Mouse (Mus musculus): ENCODE data around the gene Phrf1.

Phrf1 gene

GRCm38 (mm10) chr7:141228279-141229067 is at the start of gene Phrf1:
Gene Phrf1 (plus strand): TSS chr7:141228784.
- DNase-seq = peak; percentile 97

DNA sequence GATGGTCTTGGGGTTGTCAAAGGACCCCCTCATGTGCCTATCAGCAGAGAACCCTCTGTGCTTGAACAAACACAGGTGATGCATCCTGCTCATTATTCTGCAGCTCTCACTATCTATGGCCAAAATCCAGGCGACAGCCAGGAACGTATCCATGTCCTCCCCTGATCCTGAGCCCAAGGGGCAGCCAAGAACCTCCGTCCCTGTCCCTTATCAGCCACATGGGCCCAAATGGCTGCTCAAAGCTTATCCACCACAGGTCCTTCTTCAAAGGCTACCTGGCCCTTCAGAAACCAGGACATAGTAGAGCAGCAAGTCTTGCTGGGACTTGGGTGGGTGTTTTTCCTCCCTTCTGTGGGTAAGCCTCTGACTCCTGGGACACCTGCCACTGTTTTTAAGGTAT is 40.4 kb upstream of the Phrf1 start:
- no peak for DNase-seq

DNA sequence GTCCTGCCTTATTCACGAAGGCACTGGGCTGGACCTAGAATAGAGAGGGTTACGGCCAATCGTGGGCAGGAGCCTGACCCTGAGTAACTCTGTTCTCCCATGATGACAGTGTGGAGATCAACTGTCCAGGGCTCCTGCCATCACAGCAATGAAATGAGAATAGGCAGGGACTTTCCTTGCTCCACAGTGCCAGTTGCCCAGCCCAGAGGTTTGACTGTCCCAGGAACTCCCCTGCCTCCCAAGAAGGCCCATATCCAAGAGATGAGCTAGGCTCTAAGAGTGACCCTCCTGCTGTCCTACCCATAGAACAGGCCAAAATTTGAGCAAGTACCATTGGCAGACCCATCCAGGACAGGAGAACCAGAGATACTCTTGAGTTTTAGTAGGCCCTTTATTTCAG is 39.9 kb upstream of the Phrf1 start:
- no peak for DNase-seq

DNA sequence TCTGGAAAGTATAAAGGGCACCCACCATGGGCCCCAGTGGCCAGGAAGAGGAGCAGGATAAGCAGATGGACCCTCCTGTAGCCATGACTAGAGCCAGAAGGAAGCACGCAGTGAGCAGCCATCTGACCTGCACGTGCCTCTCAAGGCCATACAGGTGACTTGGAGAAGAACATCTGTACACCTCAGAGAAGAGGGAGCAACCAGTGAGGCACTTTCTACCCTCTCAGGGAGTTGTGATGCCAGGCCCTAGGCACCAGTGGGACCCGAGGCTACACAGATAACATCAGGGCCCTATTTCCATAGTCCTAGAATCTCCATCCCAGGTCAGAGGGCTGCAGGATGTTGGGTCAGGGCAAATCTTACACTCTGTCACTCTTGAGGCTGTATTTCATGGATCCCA is 38.4 kb upstream of the Phrf1 start:
- DNase-seq = no peak

GRCm38 (mm10) chr7:141191036-141191435 is 37.5 kb upstream of the Phrf1 start:
- DNase-seq = no peak

GRCm38 (mm10) chr7:141191796-141192685 is 36.5 kb upstream of the Phrf1 start:
- no peak for DNase-seq

GRCm38 (mm10) chr7:141192776-141193347 is 35.7 kb upstream of the Phrf1 start:
- DNase-seq = no peak

- DNase-seq = peak; percentile 67
These were observed 35.2 kb upstream of the Phrf1 start for GRCm38 (mm10) chr7:141193348-141193856.

- DNase-seq = peak; percentile 99
These were observed 34.6 kb upstream of the Phrf1 start, which contains the start of the genes Hras and Lrrc56 for GRCm38 (mm10) chr7:141193948-141194347. Gene Hras (minus strand): TSS chr7:141194005. Gene Lrrc56 (plus strand): TSS chr7:141194157.

- no peak for DNase-seq
These were observed 34.2 kb upstream of the Phrf1 start for GRCm38 (mm10) chr7:141194409-141194808.

DNA sequence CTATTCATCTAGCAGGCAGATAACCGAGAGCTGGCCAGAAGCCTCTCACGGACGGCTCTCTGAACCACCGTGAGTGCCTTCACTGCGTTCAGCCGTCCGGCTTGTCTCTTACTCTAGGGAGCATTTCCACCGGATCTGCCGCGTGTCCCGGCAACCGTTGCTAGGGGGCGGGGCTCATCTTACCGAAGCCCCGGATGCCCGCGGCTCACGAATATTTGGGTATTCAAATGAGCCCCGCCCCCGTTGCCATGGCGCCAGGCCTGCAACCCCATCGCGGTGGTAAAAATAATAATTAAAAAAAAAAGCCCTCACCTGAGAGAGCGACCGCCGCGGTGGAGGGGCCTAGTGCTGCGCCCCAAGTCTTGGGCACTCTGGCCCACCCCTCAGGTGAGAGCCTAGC is 33.8 kb upstream of the Phrf1 start:
- DNase-seq = peak; percentile 98

DNA sequence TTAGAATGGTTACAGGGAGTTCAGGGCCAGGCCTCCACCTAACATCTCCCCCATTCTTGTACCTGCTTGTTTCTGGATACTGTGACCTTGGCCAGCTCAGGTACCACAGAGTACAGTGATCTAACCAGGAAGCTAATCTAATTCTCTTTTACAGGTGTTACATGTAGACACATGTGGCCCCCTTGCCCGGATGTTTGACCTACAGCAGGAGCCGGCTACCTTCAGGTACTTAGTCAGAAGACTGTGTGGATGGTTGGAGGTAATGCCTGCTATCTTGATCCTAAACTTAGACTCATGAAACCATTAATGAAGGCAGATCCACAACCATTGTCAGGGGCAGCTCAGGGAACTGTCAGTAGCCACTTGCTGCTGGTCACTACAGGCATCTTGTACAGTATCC is 32.8 kb upstream of the Phrf1 start:
- DNase-seq = no peak

GRCm38 (mm10) chr7:141196619-141197282 is 31.8 kb upstream of the Phrf1 start:
- DNase-seq = no peak

DNA sequence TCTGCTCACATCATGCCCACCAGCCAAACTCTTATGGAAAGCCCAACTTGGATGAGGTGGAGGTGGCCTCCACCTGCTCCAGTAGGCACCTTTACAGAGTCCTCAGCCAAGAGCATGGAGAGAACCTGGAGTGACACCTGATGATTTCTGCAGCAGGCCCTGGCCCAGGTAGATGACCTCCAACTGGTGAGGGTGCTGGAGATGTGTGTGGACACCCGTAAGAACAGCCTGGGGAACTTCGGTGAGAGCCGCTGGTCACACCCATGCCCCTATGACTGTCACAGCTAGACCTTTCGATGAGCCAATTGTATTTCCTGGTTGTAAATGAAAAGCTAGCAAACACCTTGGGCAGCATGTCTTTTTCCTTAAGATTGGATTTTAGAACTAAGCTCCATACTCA is 30.5 kb upstream of the Phrf1 start:
- no peak for DNase-seq

GRCm38 (mm10) chr7:141204546-141204945 is 24.0 kb upstream of the Phrf1 start:
- DNase-seq = no peak

- DNase-seq = no peak
These were observed 23.1 kb upstream of the Phrf1 start for GRCm38 (mm10) chr7:141205504-141205903.

GRCm38 (mm10) chr7:141206182-141206937 is 22.2 kb upstream of the Phrf1 start:
- DNase-seq = no peak

GRCm38 (mm10) chr7:141209526-141209925 is 19.1 kb upstream of the Phrf1 start:
- DNase-seq = no peak

GRCm38 (mm10) chr7:141210137-141210536 is 18.4 kb upstream of the Phrf1 start:
- no peak for DNase-seq

- DNase-seq = no peak
These were observed 17.9 kb upstream of the Phrf1 start for GRCm38 (mm10) chr7:141210606-141211131.

DNA sequence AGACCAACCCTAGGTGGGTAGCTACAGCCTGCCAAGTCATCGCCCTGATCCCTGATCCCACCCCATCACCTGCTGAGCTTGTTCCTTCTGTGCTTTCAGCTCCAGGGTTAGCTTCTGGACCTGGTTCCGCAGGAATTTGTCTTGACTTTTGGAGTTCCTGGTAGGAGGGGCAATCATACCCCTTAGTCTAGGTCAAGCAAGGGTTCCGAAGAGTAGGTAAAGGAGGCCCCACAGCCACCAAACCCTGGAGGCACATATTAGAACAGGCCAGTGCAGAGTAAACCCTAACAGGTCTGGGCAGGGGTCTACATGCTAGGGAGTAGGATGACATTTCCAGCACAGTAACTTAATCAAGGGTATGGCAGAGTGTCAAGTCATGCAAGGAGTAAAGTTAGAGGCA is 15.5 kb upstream of the Phrf1 start:
- no peak for DNase-seq

All from thymus, postnatal 4 days (tissue).